Mouse (Mus musculus) MEL (cell line): ENCODE measurements at regions not wholly inside any gene's neighbourhood (a gene's known extent, or its start where the extent isn't known, plus 50 kb on each side); places are given as distances from the start of the nearest gene placed in this dataset.

Experiments used
- CTCF ChIP-seq, 3 experiments: IDR thresholded peaks in 2 of 3; conservative IDR thresholded peaks in 1 of 3; 2 replicates each; pipeline ENCODE4 v1.5.1; 2011 to 2012; ENCODE audit warnings: low read length in 3 of 3, low read depth in 2 of 3, mild to moderate bottlenecking in 2 of 3, improper control_type of control experiment in 1 of 3, inconsistent platforms in 1 of 3, mixed read lengths in 1 of 3, moderate library complexity in 1 of 3; ENCODE audit not compliant: control insufficient read depth in 1 of 3, insufficient read depth in 1 of 3, poor library complexity in 1 of 3, severe bottlenecking in 1 of 3
- ELF1 ChIP-seq: IDR thresholded peaks from 2 replicates; pipeline ENCODE4 v1.6.1; 2014; ENCODE audit warnings: low read depth, mild to moderate bottlenecking, inconsistent platforms, low read length, improper control_type of control experiment, moderate library complexity
- EP300 ChIP-seq, 2 experiments: IDR thresholded peaks; 2 replicates each; pipeline ENCODE4 v1.6.1; 2011; ENCODE audit warnings: improper control_type of control experiment in 2 of 2, low read length in 2 of 2, low read depth in 1 of 2, mild to moderate bottlenecking in 1 of 2
- MAFK ChIP-seq: IDR thresholded peaks from 2 replicates; pipeline ENCODE4 v1.6.1; 2011; ENCODE audit warnings: low read depth, mild to moderate bottlenecking, low read length, improper control_type of control experiment, borderline replicate concordance
- POLR2AphosphoS2 ChIP-seq: IDR thresholded peaks from 2 replicates; pipeline ENCODE4 v1.6.1; 2011; ENCODE audit warnings: low read length, improper control_type of control experiment
- POLR2AphosphoS5 ChIP-seq: IDR thresholded peaks from 2 replicates; pipeline ENCODE4 v1.6.1; 2012; ENCODE audit warnings: low read depth, borderline replicate concordance, mild to moderate bottlenecking, inconsistent platforms, low read length, moderate library complexity, mixed read lengths
- SIN3A ChIP-seq: IDR thresholded peaks from 2 replicates; pipeline ENCODE4 v1.6.1; 2012; ENCODE audit warnings: low read length, improper control_type of control experiment, inconsistent platforms
- SMC3 ChIP-seq: IDR thresholded peaks from 2 replicates; pipeline ENCODE4 v1.6.1; 2011; ENCODE audit warnings: low read depth, low read length, improper control_type of control experiment
- ZKSCAN1 ChIP-seq: IDR thresholded peaks from 2 replicates; pipeline ENCODE4 v1.6.1; 2012; ENCODE audit warnings: low read depth, mild to moderate bottlenecking, inconsistent platforms, low read length, improper control_type of control experiment, moderate library complexity

DNA sequence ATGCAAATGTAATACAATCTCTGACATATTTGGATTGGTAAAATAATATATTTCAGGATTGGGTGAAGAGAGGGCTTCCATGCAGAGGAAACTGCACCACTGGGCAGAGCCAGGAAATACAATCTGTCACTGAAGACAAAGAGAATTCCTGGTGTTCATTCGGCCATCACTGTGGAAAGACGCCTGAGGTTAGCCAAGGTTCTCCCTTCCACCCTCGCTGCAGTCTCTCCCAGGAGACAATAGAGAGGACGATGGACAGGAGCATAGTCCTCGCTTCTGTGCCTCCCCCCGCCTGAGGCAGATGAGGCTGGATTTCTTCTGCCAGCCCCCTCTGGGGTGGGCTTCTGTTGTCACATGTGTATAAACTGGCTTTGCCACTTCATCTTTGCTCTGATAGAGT lies 660.6 kb downstream of the Tmem114 start:
- TF ChIP-seq EP300 (IDR thresholded peaks at IDR 0.05; ENCODE audit: low read depth in 1 of 2, low read length in 2 of 2) (no peak), MAFK (no peak), SIN3A (no peak), POLR2AphosphoS5 (no peak), ZKSCAN1 (no peak), ELF1 (no peak), SMC3 (no peak), CTCF (IDR thresholded peaks at IDR 0.05 in 2 of 3, conservative IDR thresholded peaks at IDR 0.05 in 1 of 3; ENCODE audit: control insufficient read depth in 1 of 3, insufficient read depth in 1 of 3, low read depth in 2 of 3, low read length in 3 of 3, poor library complexity in 1 of 3, severe bottlenecking in 1 of 3) (no peak), POLR2AphosphoS2 (no peak)
